Mouse (Mus musculus): ENCODE measurements around the gene B4galt4. TPM values are rescaled to one million over a fixed set of nuclear protein-coding genes. Genes with fewer than 3 reads are reported as not detected.
"Not testable (repeated sequence)": the region's sequence is repeated elsewhere in the genome, so short reads cannot be mapped to it uniquely, and the experiment has no call there.

B4galt4 gene
- polyA plus RNA-seq, 1 experiment = not detected

DNA sequence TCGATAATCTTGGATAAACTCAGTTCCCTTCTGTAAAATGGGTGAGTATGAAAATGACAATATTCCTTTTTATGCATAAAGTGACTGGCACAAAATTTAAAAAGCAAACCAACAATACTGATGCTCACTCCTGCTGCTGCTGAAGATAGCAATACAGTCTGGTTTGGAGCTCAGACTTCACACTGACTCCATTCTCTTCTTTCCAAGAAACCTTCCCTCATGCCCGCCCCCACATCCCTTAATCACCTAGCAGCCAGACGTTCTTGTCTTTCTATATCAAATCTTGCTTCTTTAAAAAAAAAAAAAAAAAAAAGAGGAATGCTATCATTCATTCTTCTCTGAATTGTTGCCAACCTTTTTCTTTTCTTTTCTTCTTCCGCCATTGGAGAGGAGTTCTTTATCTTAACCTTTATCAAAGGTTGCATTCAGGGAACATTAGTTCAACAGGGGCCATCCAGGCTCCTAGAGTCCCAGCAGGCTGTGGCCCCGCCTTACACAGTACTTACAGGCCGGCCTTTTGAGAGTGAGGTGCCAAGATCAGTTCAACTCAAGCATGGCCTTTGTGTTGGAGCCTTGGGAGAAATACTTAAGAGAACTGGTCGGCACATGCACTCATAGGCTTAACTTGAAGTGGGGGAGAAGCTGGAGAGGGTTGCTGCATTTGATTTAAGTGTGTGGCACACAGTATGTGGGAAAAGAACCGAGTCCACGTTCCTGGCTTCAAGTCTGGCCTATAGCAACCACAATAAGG lies 36.4 kb upstream of the B4galt4 start:
- TF ChIP-seq TAL1 (IDR thresholded peaks at IDR 0.05; ENCODE audit: low read length) = no peak
- TF ChIP-seq GATA1 (IDR thresholded peaks at IDR 0.05; ENCODE audit: low read length) = no peak
- H3K4me3 ChIP-seq (replicated peaks) = no peak overlapping the region
- no peaks in the 10 kb centered on the region for H3K4me1 ChIP-seq (ENCODE audit: control insufficient read depth)
- H3K36me3 ChIP-seq (ENCODE audit: control insufficient read depth) = no peaks in the 10 kb centered on the region
- peaks cover 29% of the 10 kb centered on the region for H3K27me3 ChIP-seq (ENCODE audit: control insufficient read depth)
- H3K9me3 ChIP-seq (ENCODE audit: control insufficient read depth, low read length) = no peaks in the 10 kb centered on the region

DNA sequence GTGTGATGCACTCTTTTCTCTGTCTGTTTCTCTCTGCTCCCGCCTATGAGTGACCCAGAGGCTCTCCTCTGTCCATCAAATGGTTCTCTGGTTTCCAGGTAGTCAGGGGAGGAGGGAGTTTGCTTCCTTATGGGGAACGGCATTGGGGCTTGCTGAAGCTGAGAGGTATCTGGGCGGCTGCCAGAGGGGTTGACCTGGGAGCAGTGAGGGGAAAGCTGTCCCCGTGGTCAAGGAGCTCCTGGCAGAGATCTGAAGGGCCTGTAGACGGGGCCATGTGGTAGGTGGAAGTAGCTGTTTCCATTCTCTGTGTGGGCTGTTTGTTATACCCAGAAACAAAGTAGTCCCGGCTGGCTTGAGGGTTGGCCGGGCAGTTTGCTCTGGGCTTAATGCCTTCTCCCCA lies 35.3 kb upstream of the B4galt4 start:
- H3K9me3 ChIP-seq (ENCODE audit: control insufficient read depth, low read length) = no peaks in the 10 kb centered on the region
- TF ChIP-seq GATA1 (IDR thresholded peaks at IDR 0.05; ENCODE audit: low read length) = no peak
- TF ChIP-seq TAL1 (IDR thresholded peaks at IDR 0.05; ENCODE audit: low read length) = no peak
- no peaks in the 10 kb centered on the region for H3K36me3 ChIP-seq (ENCODE audit: control insufficient read depth)
- H3K4me3 ChIP-seq (replicated peaks) = no peak overlapping the region
- peaks cover 40% of the 10 kb centered on the region for H3K27me3 ChIP-seq (ENCODE audit: control insufficient read depth)
- H3K4me1 ChIP-seq (ENCODE audit: control insufficient read depth) = no peaks in the 10 kb centered on the region

DNA sequence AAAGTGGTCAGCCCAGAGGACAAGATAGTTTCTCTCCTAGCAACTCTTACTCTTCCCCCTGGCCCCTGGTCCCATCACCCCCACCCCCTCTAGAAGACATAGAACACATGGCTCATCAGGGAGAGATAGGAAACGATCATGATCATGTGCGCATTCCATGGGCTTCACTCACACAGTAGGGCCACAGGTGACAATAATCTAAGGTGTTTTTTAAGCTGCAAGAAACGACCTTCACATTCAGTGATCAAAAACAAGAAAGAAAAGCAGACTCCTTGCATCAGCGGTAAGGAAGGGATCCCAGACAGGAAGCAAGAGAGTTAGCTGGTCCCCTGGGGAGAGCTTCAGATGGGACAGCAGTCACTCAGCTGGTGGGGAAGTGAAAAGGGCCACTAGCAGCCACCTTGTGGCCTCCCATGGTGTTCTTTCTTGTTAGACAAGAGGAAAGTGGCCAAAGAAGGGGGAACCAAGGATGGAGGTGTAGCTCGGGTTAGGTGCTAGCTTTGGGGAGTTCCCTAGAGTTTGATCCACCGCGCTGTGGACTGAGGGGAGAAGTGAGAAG lies 33.0 kb upstream of the B4galt4 start:
- TF ChIP-seq GATA1 (IDR thresholded peaks at IDR 0.05; ENCODE audit: low read length) (no peak), TAL1 (IDR thresholded peaks at IDR 0.05; ENCODE audit: low read length) (no peak)
- no peaks in the 10 kb centered on the region for H3K36me3 ChIP-seq (ENCODE audit: control insufficient read depth)
- H3K27me3 ChIP-seq (ENCODE audit: control insufficient read depth) = peaks cover 56% of the 10 kb centered on the region
- no peaks in the 10 kb centered on the region; the same call in 1 of the 2 replicates for H3K9me3 ChIP-seq (ENCODE audit: control insufficient read depth, low read length)
- H3K4me1 ChIP-seq (ENCODE audit: control insufficient read depth) = peaks cover 2% of the 10 kb centered on the region
- no peak overlapping the region for H3K4me3 ChIP-seq (replicated peaks)

DNA sequence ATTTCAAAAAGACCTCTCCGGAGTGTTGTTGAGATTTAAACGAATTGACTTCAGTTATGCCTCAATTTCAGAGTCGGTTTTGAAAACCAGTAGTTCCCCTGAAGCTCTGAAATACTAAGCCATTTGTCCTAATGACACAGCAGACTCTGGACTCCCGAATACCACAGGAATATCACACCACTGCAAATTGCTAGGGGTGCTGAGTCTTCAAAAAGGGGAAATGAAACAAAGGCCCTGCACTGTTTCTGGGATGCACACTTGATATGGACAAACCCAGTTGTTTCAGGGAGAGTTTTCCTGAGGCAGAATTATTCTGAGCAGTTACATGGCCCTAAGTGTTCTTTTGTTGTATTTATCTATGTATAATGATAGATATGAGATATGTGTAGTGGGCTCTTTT lies 30.8 kb upstream of the B4galt4 start:
- Histone ChIP-seq H3K4me3 (replicated peaks) (no peak overlapping the region), H3K9me3 (ENCODE audit: control insufficient read depth, low read length) (no peaks in the 10 kb centered on the region; the same call in 1 of the 2 replicates), H3K4me1 (ENCODE audit: control insufficient read depth) (peaks cover 2% of the 10 kb centered on the region), H3K27me3 (ENCODE audit: control insufficient read depth) (peaks cover 58% of the 10 kb centered on the region), H3K36me3 (ENCODE audit: control insufficient read depth) (no peaks in the 10 kb centered on the region)
- TF ChIP-seq TAL1 (IDR thresholded peaks at IDR 0.05; ENCODE audit: low read length) (no peak), GATA1 (IDR thresholded peaks at IDR 0.05; ENCODE audit: low read length) (no peak)

DNA sequence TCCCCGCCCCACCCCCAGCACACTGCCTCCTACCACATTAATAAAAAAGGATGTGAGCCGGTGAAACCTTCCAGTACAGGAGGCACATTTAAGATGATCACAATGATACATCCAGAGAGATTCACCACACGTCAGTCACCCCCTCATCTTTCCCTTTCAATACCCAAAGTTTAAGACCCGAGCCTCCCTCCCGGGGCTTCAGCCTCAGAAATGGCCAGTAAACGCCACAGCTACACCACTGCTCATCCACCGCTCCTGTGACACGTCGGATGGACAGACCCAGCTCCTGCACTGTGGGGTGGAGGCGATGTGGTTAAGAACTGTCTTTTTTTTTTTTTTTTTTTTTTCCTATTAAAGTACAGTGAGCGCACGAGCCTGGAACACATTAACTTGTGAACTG lies 30.0 kb upstream of the B4galt4 start:
- Histone ChIP-seq H3K4me3 (replicated peaks) (peak overlapping the region; percentile 48), H3K27me3 (ENCODE audit: control insufficient read depth) (peaks cover 53% of the 10 kb centered on the region), H3K36me3 (ENCODE audit: control insufficient read depth) (no peaks in the 10 kb centered on the region), H3K4me1 (ENCODE audit: control insufficient read depth) (peaks cover 2% of the 10 kb centered on the region), H3K9me3 (ENCODE audit: control insufficient read depth, low read length) (no peaks in the 10 kb centered on the region; the same call in 1 of the 2 replicates)
- TF ChIP-seq GATA1 (IDR thresholded peaks at IDR 0.05; ENCODE audit: low read length) = no peak
- no peak for TF ChIP-seq TAL1 (IDR thresholded peaks at IDR 0.05; ENCODE audit: low read length)

DNA sequence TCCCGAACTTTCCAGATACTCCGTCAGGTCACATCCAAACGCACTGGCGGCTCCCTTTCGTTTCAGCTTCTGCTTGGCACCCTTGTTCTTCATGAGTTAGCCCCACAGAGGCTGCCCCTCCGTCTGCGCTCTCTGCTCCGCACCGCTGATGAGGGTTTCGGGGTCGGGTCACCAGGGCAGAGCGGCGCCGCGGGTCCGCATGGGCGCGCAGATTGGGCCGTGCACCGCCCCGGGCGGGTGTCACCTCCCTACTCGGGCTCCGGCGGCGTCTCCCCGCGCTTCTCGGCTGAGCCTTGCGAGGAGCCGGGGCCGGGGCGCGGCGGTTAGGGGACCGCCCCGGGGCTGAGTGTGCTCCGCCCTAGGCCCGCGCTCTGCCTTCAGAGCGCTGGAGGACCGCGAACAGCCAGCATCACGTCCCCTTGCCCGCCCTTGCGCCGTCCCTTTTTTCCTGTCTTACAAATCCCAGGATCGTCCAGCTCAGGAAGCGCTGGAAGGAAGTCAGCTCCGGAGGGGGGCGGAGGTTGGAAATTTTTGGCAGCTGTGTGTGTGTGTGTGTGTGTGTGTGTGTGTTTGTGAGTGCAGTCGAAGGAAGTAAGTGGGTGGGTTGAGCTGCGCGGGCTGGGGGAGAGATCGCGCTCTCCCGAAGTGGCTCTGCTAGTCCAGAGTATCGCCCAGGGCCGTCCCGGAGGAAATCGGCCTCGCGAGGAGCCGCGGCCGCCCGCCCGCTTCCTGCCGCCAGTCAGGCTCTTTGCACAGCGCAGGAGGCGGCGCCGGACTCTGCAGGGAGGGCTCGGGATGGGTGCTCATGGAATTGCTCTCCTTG lies 29.3 kb upstream of the B4galt4 start, which contains the start of gene Arhgap31:
TSS of gene Arhgap31 (minus strand) at position 694 of the 823 bp plus-strand sequence.
- Histone ChIP-seq H3K27me3 (ENCODE audit: control insufficient read depth) (peaks cover 53% of the 10 kb centered on the region), H3K4me3 (replicated peaks) (peak within 1 kb of the TSS; percentile 48), H3K4me1 (ENCODE audit: control insufficient read depth) (peaks cover 2% of the 10 kb centered on the region), H3K9me3 (ENCODE audit: control insufficient read depth, low read length) (no peaks in the 10 kb centered on the region; the same call in 1 of the 2 replicates), H3K36me3 (ENCODE audit: control insufficient read depth) (no peaks in the 10 kb centered on the region)
- TF ChIP-seq TAL1 (IDR thresholded peaks at IDR 0.05; ENCODE audit: low read length) (no peak), GATA1 (IDR thresholded peaks at IDR 0.05; ENCODE audit: low read length) (no peak)

DNA sequence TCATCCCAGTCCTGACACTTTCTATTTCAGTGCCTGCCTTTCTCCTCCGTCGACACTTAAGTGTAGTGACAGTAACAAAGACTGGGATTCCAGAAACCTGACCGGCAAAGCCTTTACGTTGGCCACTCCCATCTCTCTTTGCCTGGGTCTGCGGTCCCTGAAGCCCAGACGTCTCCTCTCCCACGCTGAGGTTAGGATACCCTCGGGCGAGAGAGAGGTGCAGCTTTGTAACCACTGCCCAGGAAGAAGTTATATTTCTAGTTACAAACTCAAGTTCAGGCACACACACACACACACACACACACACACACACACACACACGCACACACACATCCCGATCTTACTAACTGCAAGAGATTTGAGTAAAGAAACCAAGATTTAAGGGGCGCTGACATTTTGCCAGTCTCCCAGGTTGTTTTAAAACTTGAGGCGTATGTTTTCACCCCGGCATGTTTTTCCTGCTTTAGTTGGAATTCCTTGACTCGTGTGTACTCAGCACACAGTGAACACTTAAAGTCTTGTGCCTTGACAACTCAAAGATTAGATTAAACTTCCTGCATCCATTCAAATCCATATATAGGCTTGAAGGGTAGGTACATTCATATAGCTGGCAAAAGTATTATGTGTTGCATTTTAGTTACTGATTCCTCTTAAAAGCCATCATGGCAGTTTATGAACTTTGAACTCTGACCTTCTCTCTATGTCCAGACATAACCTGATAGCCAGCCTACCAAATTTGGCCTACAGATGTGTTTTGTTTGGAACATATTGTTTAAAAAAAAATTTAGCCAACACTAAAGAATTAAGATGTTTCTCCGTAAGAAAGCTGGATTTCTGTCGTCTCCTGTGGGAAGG lies 28.4 kb upstream of the B4galt4 start:
- H3K9me3 ChIP-seq (ENCODE audit: control insufficient read depth, low read length) = no peaks in the 10 kb centered on the region; the same call in 1 of the 2 replicates
- TF ChIP-seq GATA1 (IDR thresholded peaks at IDR 0.05; ENCODE audit: low read length) (no peak), TAL1 (IDR thresholded peaks at IDR 0.05; ENCODE audit: low read length) (no peak)
- peak overlapping the region; percentile 20 for H3K4me3 ChIP-seq (replicated peaks)
- no peaks in the 10 kb centered on the region for H3K36me3 ChIP-seq (ENCODE audit: control insufficient read depth)
- peaks cover 53% of the 10 kb centered on the region for H3K27me3 ChIP-seq (ENCODE audit: control insufficient read depth)
- peaks cover 2% of the 10 kb centered on the region for H3K4me1 ChIP-seq (ENCODE audit: control insufficient read depth)

DNA sequence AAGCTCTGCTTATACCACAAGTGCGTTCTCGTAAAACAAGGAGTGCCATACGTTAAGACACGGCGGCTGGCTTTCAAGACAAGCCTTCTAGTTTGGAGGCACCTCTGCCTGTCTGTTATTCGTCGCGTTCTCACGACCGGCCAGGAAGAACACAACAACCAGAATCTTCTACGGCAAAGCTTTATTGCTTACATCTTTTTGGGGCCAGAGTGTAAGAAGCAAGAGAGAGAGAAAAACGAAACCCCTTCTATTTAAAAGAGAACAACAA lies 27.9 kb upstream of the B4galt4 start:
- not testable (repeated sequence) for H3K9me3 ChIP-seq (ENCODE audit: control insufficient read depth, low read length); H3K4me3 ChIP-seq (replicated peaks)

More for the DNA sequence above, 27.9 kb upstream of the B4galt4 start:
- peaks cover 50% of the 10 kb centered on the region for H3K27me3 ChIP-seq (ENCODE audit: control insufficient read depth)
- H3K4me1 ChIP-seq (ENCODE audit: control insufficient read depth); H3K36me3 ChIP-seq (ENCODE audit: control insufficient read depth): not testable (repeated sequence)
